9 mouse cellular contexts compared by ENCODE assay signal in genomic region chr2:92191826-92192581, GRCm38 (mm10).
DNase-seq lines count a peak whose midpoint lies in the region; TF ChIP-seq lines count a peak whose summit lies in the region.
"Had no signal": no experiment of that assay in that cellular context is flagged by ENCODE, and none has a peak within 500 bp of the region (broad histone marks: within the 10 kb centered on the region; RNA-seq: fewer than 3 reads in every experiment).

No protein-coding gene starts in this region.

- no peaks in the 10 kb centered on the region for H3K27me3 ChIP-seq in MEL (ENCODE audit: control insufficient read depth in 1 of 2, insufficient read depth in 2 of 2, low read length in 2 of 2)
- H3K27me3 ChIP-seq: heart, embryonic 13.5 days had no signal

- intact Hi-C loops in left cerebral cortex, postnatal 14 days (cut with DNase I): no loop called here
- intact Hi-C loops in left cerebral cortex, postnatal 4 days (cut with DNase I): no loop called here

- peak; percentile 29 to 42 for DNase-seq in cerebellum, postnatal 10 days
- DNase-seq in cerebellum, postnatal 25 days: no peak
- DNase-seq in left cerebral cortex, postnatal 14 days (ENCODE audit: low spot score in 2 of 2): peak; percentile 44 to 81
- DNase-seq in left cerebral cortex, postnatal 4 days: no peak
- peak; percentile 94 for DNase-seq in MEL (ENCODE audit: low read depth, low spot score)
- DNase-seq in heart, adult 8-10 months (ENCODE audit: low spot score): peak; percentile 62
- DNase-seq in lung, postnatal 36 days: peak; percentile 91
- DNase-seq in cerebellum, adult 8-10 months: no peak

- H3K4me3 ChIP-seq in MEL (ENCODE audit: control insufficient read depth in 1 of 2, insufficient read depth in 1 of 2, low read depth in 2 of 2, low read length in 2 of 2): peak overlapping the region in 1 of 2 experiments; percentile 52; a peak in 2 of 4 replicates
- H3K4me3 ChIP-seq: heart, embryonic 13.5 days had no signal

- H3K27ac ChIP-seq in MEL (ENCODE audit: control insufficient read depth, low read depth, low read length): no peak overlapping the region
- H3K27ac ChIP-seq: heart, embryonic 13.5 days had no signal

- peaks cover 6 to 12% of the 10 kb centered on the region in 2 experiments for H3K4me1 ChIP-seq in MEL (ENCODE audit: control insufficient read depth in 1 of 2, insufficient read depth in 2 of 2, low read length in 2 of 2)

- TF ChIP-seq POLR2A in MEL (IDR thresholded peaks at IDR 0.05; ENCODE audit: control insufficient read depth in 1 of 2, insufficient read depth in 1 of 2, low read depth in 1 of 2, low read length in 2 of 2, poor library complexity in 1 of 2): peak in 1 of 2 experiments; percentile 31; a peak in 1 of 4 replicates

- TF ChIP-seq CTCF in MEL (IDR thresholded peaks at IDR 0.05 in 2 of 3, conservative IDR thresholded peaks at IDR 0.05 in 1 of 3; ENCODE audit: control insufficient read depth in 1 of 3, insufficient read depth in 1 of 3, low read depth in 2 of 3, low read length in 3 of 3, poor library complexity in 1 of 3, severe bottlenecking in 1 of 3): no peak

- H3K79me2 ChIP-seq in MEL (ENCODE audit: control insufficient read depth, insufficient read depth, low read length, poor library complexity): peaks cover 2% of the 10 kb centered on the region; the same call in 1 of the 2 replicates

- peak overlapping the region; percentile 48; the same call in 1 of the 2 replicates for H3K9ac ChIP-seq in MEL (ENCODE audit: control insufficient read depth, low read depth, low read length, poor library complexity, severe bottlenecking)
- H3K9ac ChIP-seq: heart, embryonic 13.5 days had no signal

- TF ChIP-seq EP300 in MEL (IDR thresholded peaks at IDR 0.05; ENCODE audit: low read depth in 1 of 2, low read length in 2 of 2): no peak

- peaks cover 0 to 25% of the 10 kb centered on the region in 2 experiments; a peak in 2 of 4 replicates for H3K36me3 ChIP-seq in MEL (ENCODE audit: control insufficient read depth in 1 of 2, insufficient read depth in 2 of 2, low read length in 2 of 2)
- H3K36me3 ChIP-seq: heart, embryonic 13.5 days had no signal

- no peaks in the 10 kb centered on the region for H3K9me3 ChIP-seq in MEL (replicated peaks; ENCODE audit: insufficient read depth, low read length)
- H3K9me3 ChIP-seq: heart, embryonic 13.5 days had no signal

- no peak for TF ChIP-seq RAD21 in MEL (IDR thresholded peaks at IDR 0.05; ENCODE audit: low read depth, low read length)

TF ChIP-seq in MEL, 35 proteins besides CTCF, POLR2A, EP300 and RAD21:
- no peak for TF ChIP-seq UBTF (IDR thresholded peaks at IDR 0.05; ENCODE audit: borderline replicate concordance, insufficient read depth, low read depth, low read length)
- peak; percentile 90 for TF ChIP-seq SIN3A (IDR thresholded peaks at IDR 0.05; ENCODE audit: low read length)
- peak; percentile 46; the same call in 1 of the 2 replicates for TF ChIP-seq ELF1 (IDR thresholded peaks at IDR 0.05; ENCODE audit: low read depth, low read length)
- TF ChIP-seq GATA1 (IDR thresholded peaks at IDR 0.05; ENCODE audit: low read depth, low read length): peak; percentile 100
- TF ChIP-seq MYB (IDR thresholded peaks at IDR 0.05; ENCODE audit: low read depth, low read length): no peak
- TF ChIP-seq RCOR1 (IDR thresholded peaks at IDR 0.05; ENCODE audit: low read depth, low read length): no peak
- no peak for TF ChIP-seq MAFK (IDR thresholded peaks at IDR 0.05; ENCODE audit: borderline replicate concordance, low read depth, low read length)
- no peak for TF ChIP-seq ZKSCAN1 (IDR thresholded peaks at IDR 0.05; ENCODE audit: low read depth, low read length)
- TF ChIP-seq MAZ (IDR thresholded peaks at IDR 0.05; ENCODE audit: low read depth, low read length): no peak
- TF ChIP-seq SMC3 (IDR thresholded peaks at IDR 0.05; ENCODE audit: low read depth, low read length): no peak
- TF ChIP-seq TBP (IDR thresholded peaks at IDR 0.05; ENCODE audit: low read depth, low read length): peak; percentile 98
- TF ChIP-seq MXI1 (IDR thresholded peaks at IDR 0.05; ENCODE audit: low read depth, low read length): peak; percentile 71; the same call in 1 of the 2 replicates
- no peak for TF ChIP-seq CHD2 (IDR thresholded peaks at IDR 0.05; ENCODE audit: low read length)
- TF ChIP-seq HCFC1 (IDR thresholded peaks at IDR 0.05; ENCODE audit: low read depth, low read length): peak; percentile 100
- TF ChIP-seq USF1 (IDR thresholded peaks at IDR 0.05; ENCODE audit: low read depth, low read length): no peak
- no peak for TF ChIP-seq ZC3H11A (IDR thresholded peaks at IDR 0.05; ENCODE audit: low read depth, low read length)
- no peak for TF ChIP-seq BHLHE40 (IDR thresholded peaks at IDR 0.05; ENCODE audit: borderline replicate concordance, low read depth, low read length)
- no peak for TF ChIP-seq POLR2AphosphoS5 (IDR thresholded peaks at IDR 0.05; ENCODE audit: borderline replicate concordance, low read depth, low read length)
- TF ChIP-seq CHD1 (IDR thresholded peaks at IDR 0.05; ENCODE audit: low read depth, low read length): no peak
- no peak for TF ChIP-seq NRF1 (IDR thresholded peaks at IDR 0.05; ENCODE audit: insufficient read depth, low read depth, low read length, poor library complexity, severe bottlenecking)
- TF ChIP-seq E2F4 (IDR thresholded peaks at IDR 0.05; ENCODE audit: borderline replicate concordance, low read depth, low read length): no peak
- peak; percentile 27; the same call in 1 of the 2 replicates for TF ChIP-seq NELFE (IDR thresholded peaks at IDR 0.05; ENCODE audit: low read depth, low read length)
- no peak for TF ChIP-seq GABPA (IDR thresholded peaks at IDR 0.05; ENCODE audit: low read depth, low read length)
- TF ChIP-seq ZNF384 (IDR thresholded peaks at IDR 0.05; ENCODE audit: low read depth, low read length): 0 out of 2 replicates have a peak, but pooled peaks have one; percentile 13
- TF ChIP-seq USF2 (IDR thresholded peaks at IDR 0.05; ENCODE audit: borderline replicate concordance in 1 of 2, insufficient read depth in 1 of 2, low read depth in 1 of 2, low read length in 2 of 2): no peak
- TF ChIP-seq ETS1 (IDR thresholded peaks at IDR 0.05; ENCODE audit: low read depth, low read length): no peak
- no peak for TF ChIP-seq JUND (IDR thresholded peaks at IDR 0.05; ENCODE audit: low read depth, low read length)
- TF ChIP-seq TCF12 (IDR thresholded peaks at IDR 0.05; ENCODE audit: low read depth, low read length): no peak
- no peak for TF ChIP-seq ZMIZ1 (IDR thresholded peaks at IDR 0.05; ENCODE audit: low read depth, low read length)
- no peak for TF ChIP-seq TAL1 (IDR thresholded peaks at IDR 0.05; ENCODE audit: low read length)
- TF ChIP-seq MAX (IDR thresholded peaks at IDR 0.05; ENCODE audit: low read length): peak; percentile 26; the same call in 1 of the 2 replicates
- TF ChIP-seq MEF2A (IDR thresholded peaks at IDR 0.05; ENCODE audit: extremely low read depth, insufficient replicate concordance, low read depth, low read length, poor library complexity, severe bottlenecking): no peak
- TF ChIP-seq POLR2AphosphoS2 (IDR thresholded peaks at IDR 0.05; ENCODE audit: low read length): no peak
- peak; percentile 100 for TF ChIP-seq KAT2A (conservative IDR thresholded peaks at IDR 0.05; ENCODE audit: low read depth, low read length)
- peak; percentile 87 for TF ChIP-seq MYC (IDR thresholded peaks at IDR 0.05; ENCODE audit: low read depth, low read length)

Comparison
In these comparisons a context has a peak if more than half of its experiments do, and no peak if none do; other contexts are left out.
1. DNase-seq: peak in cerebellum, postnatal 10 days (2 of 2), left cerebral cortex, postnatal 14 days (2 of 2), MEL (single experiment), heart, adult 8-10 months (single experiment) and lung, postnatal 36 days (single experiment); none in cerebellum, postnatal 25 days (0 of 2), left cerebral cortex, postnatal 4 days (single experiment) and cerebellum, adult 8-10 months (single experiment).